Mouse (Mus musculus): Measurements from ENCODE around the gene Tpsb2.

Tpsb2 gene

GRCm38 (mm10) chr17:25366005-25366404 is at the start of gene Tpsb2:
Gene Tpsb2, plus strand, starts transcription at chr17:25366305.
- DNase-seq (ENCODE audit: extremely low read depth, insufficient read length, low spot score): no peak

DNA sequence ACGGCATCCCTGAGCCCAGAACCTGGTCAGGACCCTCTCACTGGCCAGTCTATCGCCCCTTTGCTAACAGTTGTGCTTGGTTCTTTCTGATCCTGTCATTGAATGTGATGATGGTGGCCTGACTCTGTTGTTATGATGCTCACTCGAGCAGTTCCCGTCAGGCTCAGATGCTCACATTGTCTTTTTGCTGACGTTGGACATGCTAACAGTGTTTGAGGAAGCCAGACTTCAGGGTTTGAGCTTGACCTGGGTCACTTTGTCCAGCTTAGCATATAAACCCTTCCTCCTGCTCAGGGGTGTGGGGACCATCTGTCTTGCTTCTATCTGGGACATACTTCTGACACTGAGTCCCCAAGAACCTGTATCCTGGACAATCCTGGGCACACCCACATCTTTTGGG is 47.8 kb upstream of the Tpsb2 start, which contains the start of gene Prss29:
Gene Prss29 (plus strand): TSS at position 301 of the 400 bp plus-strand sequence.
- DNase-seq (ENCODE audit: extremely low read depth, insufficient read length, low spot score): no peak

DNA sequence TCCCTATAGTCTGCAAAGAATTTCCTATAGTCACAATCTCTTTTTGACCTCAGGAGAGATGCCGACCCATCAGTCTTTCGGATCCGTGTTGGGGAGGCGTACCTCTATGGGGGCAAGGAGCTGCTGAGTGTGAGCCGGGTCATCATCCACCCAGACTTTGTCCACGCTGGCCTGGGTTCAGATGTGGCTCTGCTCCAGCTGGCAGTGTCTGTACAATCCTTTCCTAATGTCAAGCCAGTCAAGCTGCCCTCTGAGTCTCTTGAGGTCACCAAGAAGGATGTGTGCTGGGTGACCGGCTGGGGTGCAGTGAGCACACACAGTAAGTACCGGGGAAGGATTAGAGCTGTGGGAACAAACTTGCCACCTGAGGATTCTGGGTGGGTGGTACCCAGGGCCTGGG is 45.3 kb upstream of the Tpsb2 start:
- no peak for DNase-seq (ENCODE audit: extremely low read depth, insufficient read length, low spot score)

DNA sequence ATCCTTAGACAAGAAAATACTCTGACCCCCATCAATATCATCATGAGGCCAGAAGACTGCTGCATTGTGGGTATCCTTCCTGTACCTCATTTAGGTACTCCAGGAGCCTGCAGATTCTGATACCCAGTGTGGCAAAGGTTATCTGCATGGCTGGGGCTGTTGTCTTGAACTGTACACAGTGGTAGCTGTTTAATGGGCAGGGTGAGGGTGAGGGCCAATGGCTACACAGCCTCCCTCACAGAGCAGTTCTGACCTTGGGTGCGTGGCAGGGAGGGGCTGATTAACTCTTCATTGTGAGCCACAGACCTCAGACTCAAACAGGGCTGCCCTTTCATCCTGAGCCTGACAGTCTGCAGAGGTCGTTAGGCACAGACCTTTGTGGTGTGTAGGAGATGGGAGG is 43.2 kb upstream of the Tpsb2 start:
- no peak for DNase-seq (ENCODE audit: extremely low read depth, insufficient read length, low spot score)

GRCm38 (mm10) chr17:25332321-25332720 is 33.8 kb upstream of the Tpsb2 start:
- DNase-seq (ENCODE audit: extremely low read depth, insufficient read length, low spot score): no peak

DNA sequence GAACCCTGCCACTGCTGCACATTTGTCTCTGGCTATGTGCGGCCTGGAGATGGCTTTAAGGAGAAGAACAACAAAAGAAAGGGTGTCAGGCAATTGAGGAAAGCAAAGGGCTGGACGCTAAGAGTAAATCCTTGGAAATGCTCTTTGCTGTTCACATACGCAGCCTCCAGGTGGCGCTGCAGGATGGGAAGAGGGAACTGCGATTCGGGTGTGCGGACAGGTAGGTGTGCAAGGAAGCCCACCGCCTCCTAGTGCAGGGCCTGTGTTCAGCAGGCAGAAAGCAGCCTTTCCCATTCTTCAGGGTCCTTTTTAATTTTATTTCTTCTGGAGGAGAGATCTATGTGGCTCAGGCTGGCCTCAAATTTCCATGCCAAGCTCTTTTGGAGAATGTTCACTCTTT is 32.2 kb upstream of the Tpsb2 start:
- DNase-seq (ENCODE audit: extremely low read depth, insufficient read length, low spot score): peak; percentile 23

- DNase-seq (ENCODE audit: extremely low read depth, insufficient read length, low spot score): no peak
Observed at GRCm38 (mm10) chr17:25338218-25338617, 27.9 kb upstream of the Tpsb2 start.

DNA sequence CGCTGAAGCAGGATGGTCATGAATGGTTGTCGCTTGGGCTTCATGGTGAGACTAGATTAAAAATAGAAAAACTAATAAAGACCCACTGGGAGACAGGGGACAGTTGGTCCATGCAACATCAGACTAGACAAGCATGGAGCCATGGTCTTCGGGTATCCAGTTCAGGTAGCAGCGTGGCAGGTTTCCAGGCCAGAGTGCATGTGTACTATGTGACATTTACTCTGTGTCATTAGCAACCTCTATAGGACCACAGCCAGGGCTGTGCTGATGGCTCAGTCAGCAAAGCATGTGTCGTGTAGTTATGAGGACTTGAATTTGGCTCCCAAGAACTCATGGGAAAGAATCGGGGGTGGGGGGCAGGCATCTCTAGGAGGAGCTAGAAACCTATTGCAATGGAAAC is 26.1 kb upstream of the Tpsb2 start:
- no peak for DNase-seq (ENCODE audit: extremely low read depth, insufficient read length, low spot score)

- DNase-seq (ENCODE audit: extremely low read depth, insufficient read length, low spot score): no peak
Observed at GRCm38 (mm10) chr17:25341490-25341889, 24.6 kb upstream of the Tpsb2 start.

DNA sequence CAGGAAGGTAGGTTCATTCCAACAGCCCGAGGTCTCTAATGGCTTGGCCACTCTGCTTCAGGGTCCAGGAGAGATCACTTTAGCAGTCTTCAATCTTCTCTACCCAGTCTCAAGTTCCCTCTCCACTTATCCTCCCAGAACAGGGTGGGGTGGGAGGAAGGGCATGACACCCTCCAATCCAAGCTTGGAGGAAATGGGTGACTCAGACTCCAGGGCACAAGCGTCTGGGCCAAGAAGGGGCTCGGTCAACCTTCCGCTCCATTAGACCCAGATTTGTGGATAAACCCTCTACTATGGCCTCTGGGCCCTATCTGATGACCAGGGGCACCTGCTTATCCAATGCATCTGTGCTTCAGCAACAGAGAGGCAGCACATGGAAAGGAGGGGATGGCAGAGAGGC is 20.6 kb upstream of the Tpsb2 start, which contains the start of gene Tpsab1:
Gene Tpsab1 (minus strand): TSS at position 101 of the 400 bp plus-strand sequence.
- DNase-seq (ENCODE audit: extremely low read depth, insufficient read length, low spot score): no peak

DNA sequence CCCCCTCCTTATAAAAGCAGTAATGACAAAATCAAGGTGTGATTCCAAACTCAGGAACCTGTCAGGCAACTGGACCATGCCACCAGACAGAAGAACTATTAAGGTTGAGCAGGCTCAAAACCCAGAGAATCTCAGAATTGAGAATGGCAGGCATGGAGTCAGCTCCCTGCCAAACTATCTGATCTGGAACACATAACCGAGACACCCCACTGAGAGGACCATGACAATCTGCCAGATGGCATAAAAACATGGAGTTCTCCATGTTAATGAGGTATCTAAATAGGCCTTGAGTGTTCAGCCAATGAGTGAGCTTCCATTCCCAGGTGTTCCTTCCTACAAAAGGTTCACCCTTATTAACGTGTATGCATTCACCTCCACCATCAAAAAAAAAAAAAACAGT is 4.8 kb upstream of the Tpsb2 start:
- DNase-seq (ENCODE audit: extremely low read depth, insufficient read length, low spot score): no peak

DNA sequence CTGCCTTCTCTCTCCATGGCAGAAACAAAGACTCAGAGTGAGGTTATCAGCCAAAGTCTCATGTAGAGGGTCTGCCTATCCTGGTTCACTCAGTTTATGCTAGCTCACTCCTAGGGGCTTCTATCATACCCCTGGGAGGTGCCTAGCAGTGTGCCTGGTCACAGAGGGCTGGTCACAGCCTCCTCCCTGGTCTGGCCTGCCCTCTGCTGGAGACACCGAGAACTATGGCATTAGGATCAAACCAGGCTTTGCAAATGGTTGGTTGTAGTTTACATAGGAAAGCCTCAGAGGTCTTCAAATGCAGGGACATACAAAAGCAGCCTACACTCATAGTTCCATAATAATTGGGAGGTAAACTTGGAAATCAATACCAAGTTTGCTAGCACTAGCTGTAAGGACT is 2.4 kb upstream of the Tpsb2 start:
- no peak for DNase-seq (ENCODE audit: extremely low read depth, insufficient read length, low spot score)

GRCm38 (mm10) chr17:25368973-25369372 is 2.9 kb downstream of the Tpsb2 start, which contains the start of gene Tpsg1:
Gene Tpsg1, plus strand, starts transcription at chr17:25369273.
- DNase-seq (ENCODE audit: extremely low read depth, insufficient read length, low spot score): no peak

- no peak for DNase-seq (ENCODE audit: extremely low read depth, insufficient read length, low spot score)
Observed at GRCm38 (mm10) chr17:25372491-25372890, 6.4 kb downstream of the Tpsb2 start.

GRCm38 (mm10) chr17:25374011-25374410 is 7.9 kb downstream of the Tpsb2 start:
- no peak for DNase-seq (ENCODE audit: extremely low read depth, insufficient read length, low spot score)

- DNase-seq (ENCODE audit: extremely low read depth, insufficient read length, low spot score): no peak
Observed at GRCm38 (mm10) chr17:25394526-25394925, 28.4 kb downstream of the Tpsb2 start.

GRCm38 (mm10) chr17:25397804-25398519 is 31.9 kb downstream of the Tpsb2 start:
- peak; percentile 46 for DNase-seq (ENCODE audit: extremely low read depth, insufficient read length, low spot score)

DNA sequence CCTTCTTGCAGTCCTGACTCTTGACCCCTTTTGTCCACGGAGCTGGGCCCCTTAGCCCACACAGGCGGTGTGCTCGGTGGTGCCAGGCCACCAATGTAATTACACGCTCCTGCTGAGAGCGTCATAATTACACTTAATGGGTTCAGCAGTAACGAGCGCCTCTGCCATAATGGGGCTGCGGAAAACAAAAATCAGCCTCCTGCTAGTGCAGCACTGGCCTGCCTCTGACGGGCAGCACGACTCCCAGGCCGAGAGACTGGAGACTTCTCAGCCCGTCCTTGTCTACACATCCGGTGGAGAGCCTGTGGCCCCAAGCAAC is 32.4 kb downstream of the Tpsb2 start:
- DNase-seq (ENCODE audit: extremely low read depth, insufficient read length, low spot score): no peak

GRCm38 (mm10) chr17:25400443-25400842 is 34.3 kb downstream of the Tpsb2 start:
- no peak for DNase-seq (ENCODE audit: extremely low read depth, insufficient read length, low spot score)

- DNase-seq (ENCODE audit: extremely low read depth, insufficient read length, low spot score): no peak
Observed at GRCm38 (mm10) chr17:25401491-25401890, 35.4 kb downstream of the Tpsb2 start.

DNA sequence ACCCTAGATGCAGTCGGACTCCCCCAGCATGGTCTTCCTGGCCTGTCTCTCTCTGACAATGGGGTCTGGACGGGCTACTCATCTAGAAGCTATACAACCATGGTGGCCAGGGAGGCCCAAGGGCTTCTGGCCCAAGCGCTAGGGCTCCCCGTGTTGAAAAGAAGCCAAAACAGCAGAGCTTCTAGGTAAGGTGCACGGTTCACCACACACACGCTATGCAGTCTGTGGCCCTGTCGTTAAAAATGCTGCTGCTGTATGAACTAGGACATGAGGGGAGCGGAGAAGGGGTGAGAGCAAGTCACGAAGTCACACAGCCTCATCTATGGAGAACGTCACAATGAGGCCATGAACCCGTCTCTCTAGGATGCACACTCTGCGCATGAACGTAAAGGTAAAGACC is 36.1 kb downstream of the Tpsb2 start:
- DNase-seq (ENCODE audit: extremely low read depth, insufficient read length, low spot score): no peak

GRCm38 (mm10) chr17:25404190-25404589 is 38.1 kb downstream of the Tpsb2 start:
- no peak for DNase-seq (ENCODE audit: extremely low read depth, insufficient read length, low spot score)
